Mouse (Mus musculus): ENCODE results near the gene Tacc3.

The Tacc3 gene

DNA sequence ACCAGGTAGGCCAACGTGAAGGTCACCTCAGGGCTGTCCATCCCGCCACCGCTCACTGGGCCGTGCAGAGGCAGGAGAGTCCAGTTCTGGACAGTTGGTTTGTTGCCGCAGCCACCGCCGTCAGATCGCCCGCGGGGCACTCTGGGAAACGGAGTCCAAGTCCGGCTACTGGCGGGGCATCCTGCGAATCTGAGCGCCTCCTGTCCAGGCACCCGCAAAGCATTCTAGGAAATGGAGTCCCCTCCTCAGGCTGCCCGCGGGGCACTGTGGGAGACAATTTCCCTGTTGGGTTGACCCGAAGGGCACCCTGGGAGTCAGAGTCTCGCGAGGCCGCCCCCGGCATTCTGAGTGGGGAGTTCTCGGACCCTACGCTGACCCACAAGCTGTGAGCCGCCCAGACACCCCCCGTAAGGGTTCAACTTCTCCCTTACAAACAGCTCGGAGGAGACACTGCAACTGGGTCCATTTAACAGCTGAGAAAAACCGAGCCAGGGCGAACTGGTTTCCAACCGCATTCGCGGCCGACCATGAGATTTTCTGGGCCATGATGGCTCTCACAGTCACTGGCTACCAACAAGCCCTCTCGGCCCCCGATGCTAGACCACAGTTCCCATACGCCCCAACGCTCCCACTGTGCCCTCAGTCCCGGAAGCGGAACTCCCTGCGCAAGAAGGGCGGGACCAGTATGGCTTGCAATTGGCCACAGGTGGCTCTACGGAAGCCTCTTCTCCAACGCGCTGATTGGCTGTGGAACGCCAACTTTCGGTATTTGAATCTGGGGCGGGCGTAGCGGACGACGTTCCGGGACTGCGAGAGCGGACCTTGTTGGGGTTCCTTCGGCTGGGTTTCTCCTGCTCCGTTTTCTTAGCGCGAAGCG is at the start of gene Tacc3, which contains the start of gene Tmem129:
TSS of gene Tacc3 (plus strand) at position 342 of the 877 bp plus-strand sequence.
TSS of gene Tmem129 (minus strand) at position 630 of the 877 bp plus-strand sequence.
- DNase-seq (ENCODE audit: low spot score) = peak; percentile 98

DNA sequence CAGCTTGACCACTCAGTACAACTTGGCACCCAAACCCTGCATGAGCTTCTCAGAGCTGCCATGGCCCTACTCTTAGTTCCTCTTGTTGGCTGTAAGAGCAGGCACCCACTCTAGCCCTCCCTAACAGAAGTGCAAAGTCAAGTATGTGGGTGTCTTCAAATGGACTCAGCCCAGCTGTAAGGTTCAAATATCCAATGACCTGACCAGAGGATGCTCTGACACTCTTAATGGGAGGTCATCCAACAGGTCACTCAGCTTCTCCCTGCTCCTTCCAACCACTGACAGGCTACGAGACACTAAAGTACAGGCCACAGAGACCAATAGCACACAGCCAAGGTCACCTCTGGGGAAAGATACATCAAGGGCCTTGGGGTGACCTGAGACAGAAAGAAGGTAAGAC is 48.7 kb upstream of the Tacc3 start:
- no peak for DNase-seq (ENCODE audit: low spot score)

DNA sequence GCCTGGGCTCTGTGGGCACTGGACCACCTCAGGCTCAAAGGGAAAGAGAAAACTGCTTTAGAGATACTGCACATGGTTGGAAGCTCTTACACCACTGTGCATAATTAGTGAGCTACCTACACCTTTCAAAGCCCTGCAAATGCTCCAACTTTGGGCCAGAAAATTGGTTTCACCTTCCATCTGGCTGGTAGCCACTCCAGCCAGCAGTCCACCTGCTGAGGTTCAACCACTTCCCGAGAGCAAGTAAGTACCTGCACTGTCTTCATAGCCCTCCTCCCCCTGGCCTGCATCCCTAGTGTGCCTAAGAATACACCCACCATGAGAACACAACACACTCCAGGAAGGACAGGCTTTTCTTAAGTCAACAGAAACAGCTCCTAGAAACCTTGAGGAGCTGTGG is 46.1 kb upstream of the Tacc3 start:
- DNase-seq (ENCODE audit: low spot score) = no peak

DNA sequence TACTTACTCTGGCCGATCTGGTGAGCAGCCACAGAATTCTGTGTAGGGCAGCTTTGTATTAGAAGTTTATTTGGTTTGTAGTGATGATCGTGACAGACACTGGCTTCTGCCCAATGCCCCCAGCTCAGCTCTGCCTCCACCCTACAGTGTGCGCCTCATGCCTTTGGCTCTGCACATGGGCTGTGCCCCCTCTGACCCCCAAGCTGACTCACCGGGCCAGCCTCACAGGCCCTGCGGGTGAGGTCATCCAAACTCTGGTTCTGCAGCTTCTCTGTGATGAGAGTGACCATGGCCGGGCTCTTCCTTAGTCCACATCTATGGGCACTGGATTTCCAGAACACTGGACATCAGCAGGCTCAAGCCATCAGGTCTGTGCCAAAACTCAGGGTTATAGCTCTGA is 43.5 kb upstream of the Tacc3 start:
- DNase-seq (ENCODE audit: low spot score) = no peak

DNA sequence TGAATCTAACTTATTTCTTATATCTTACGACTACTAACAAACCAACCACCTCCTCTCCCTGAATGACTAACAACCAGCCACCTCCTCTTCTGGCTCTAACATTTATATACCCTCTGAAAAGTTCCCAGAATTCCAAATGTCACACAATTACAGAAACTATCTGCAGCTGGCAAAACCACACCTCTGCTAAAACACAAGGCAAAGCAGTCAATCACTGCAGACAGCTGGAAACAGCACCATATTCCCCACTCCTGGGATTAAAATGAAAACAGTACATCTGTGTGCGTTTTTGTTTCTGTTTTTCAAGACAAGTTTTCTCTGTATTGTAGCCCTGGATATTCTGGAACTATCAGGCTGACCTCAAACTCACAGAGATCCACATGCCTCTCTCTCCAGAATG is 35.3 kb upstream of the Tacc3 start:
- DNase-seq (ENCODE audit: low spot score) = no peak

DNA sequence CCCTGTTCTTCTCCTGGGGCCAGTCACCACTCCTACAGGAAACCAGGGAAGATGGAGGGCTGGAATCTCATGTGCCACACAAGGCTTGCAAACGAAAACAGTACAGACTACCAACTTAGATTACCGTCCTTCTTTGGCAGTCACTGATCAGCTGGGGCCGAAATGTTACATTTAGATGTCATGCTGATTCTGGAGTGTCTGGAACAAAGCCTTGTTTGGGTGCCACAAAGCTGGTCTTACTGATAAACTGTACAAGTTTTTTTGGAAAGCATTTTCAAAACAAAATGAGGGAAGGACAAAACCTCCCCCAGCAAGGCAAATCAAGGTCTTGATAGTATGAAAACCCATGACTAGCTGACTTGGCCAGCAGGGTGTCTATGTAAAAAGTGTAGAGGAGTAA is 34.2 kb upstream of the Tacc3 start:
- DNase-seq (ENCODE audit: low spot score) = no peak

DNA sequence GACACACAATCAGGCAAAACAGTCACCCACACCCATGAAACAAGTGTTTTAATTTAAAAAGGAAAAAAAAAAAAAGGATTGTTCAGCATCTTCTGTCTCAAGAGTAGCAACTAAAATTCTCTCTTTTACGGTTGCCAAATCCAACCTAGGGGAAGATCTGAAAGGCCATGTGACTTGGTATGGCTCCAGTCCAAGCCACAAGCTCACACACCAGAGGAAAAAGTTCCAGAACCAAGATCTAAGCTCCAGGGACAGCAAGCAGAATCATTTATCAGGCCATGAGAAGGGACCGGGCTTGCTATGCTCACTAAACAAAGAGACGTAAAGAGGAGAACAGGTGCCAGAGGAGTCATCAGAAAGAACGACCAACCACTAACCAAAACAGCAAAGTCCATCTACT is 30.0 kb upstream of the Tacc3 start:
- DNase-seq (ENCODE audit: low spot score) = no peak

DNA sequence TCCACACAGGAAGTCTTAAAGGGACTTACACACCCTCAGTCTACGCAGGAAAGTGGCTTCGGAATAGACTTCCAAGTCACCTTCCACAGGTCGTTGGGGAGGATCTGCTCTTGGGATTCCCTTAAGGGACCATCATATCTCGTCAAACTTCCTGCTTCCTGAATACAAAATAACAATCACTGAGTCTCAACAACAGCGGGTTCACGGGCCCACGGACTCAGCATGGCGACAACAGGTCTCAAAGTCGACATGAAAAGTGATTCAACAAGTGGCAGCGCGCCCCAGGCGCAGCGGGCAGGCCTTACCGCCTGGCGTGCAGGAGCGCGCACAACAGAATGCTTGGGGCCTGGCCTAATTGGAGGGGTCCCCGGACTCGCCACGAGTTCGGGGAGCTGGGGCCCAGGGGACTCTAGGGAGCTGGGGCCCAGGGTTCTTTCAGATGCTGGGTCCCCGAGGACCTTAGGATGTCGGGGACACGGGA is 29.1 kb upstream of the Tacc3 start:
- peak; percentile 59 for DNase-seq (ENCODE audit: low spot score)

DNA sequence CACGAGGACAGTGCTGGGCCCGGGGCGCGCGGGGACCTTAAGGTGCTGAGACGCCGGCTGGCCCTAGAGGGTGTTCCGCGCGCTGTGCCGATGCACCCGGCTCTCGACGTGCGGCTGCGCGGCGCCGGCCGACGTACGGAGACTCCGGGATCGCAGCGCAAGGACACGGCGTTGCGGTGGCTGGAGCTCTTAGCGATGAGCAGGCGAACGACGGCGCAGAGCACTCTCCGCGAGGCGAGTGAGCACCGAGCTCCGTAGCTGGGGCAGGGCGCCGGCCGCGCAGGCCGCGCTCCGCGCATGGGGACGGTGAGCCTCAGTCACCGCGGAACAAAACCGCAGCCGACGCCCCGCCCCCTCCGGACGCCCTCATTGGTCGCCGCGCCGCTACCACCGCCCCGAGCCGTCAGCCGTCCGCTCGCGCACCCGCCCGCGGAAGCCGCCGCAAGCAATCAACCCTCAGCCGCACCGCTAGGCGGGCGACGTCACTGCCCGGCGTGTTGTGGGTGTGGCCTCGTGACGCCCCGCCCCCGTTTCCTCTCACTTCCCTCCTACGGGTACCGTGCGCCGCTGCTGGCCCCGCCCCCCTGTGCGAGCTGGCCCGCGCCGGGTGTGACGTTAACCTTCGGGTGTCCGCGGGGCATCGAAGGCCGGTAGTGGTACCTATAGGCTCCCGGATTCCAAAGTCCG is 28.5 kb upstream of the Tacc3 start, which contains the start of the genes Fam53a and Gm9903:
TSS of gene Fam53a (minus strand) at position 335 of the 687 bp plus-strand sequence.
TSS of gene Gm9903 (plus strand) at position 625 of the 687 bp plus-strand sequence.
- peak; percentile 100 for DNase-seq (ENCODE audit: low spot score)

DNA sequence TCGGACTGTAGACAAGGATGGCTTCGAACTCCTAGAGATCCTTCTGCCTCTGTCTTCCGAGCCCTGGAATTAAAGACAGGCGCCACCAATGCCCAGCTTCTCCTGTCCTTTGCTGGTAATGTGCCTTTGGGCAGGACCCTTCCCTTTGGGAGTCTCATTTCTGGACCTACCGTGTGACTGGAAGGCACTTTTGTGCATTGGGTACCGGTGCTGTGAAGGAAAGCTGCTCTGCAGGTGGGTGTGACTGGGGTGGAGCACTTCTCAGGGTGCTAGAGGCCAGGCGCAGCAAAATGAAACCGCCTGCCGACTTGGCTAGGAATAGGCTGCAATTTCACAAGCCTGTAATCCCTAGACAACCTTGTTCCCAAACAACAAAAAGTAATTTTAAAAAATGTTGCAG is 27.9 kb upstream of the Tacc3 start:
- DNase-seq (ENCODE audit: low spot score) = no peak

DNA sequence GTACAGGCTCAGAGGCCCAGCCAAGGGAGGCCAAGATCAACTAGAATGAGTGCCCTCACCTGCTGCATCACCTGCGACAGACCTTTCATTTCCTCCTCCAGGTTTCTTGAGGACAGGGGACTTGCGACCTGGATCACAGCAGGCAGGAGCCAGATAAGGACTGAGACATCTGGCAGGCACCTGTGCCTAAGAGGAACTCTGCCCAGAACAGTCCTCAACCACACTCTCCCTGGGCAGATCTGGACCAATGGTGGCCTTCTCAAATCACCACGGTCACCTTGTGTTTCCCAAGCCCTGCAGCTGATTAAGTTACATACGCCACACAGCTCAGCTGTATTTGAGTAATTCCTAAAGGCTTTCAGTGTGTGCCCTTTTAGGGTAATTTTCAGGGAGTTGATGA is 27.3 kb upstream of the Tacc3 start:
- DNase-seq (ENCODE audit: low spot score) = no peak

DNA sequence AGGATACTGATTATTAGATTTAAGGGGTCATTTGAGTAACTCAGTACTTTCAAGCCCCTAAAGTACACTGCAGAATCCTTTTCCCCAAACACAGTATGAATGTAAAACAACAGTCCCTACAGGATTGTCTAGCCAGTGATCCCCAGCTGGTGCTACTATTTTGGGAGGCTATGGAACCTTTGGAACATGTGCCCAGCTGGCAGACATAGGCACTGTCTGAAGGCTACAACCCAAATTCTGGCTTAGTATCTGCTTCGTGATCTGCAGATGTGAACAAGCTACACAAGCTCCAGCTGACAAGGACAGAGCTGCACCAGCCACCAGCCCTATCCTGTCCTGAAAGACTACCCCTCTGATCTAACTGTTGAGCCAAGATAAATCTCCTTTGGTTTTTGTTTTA is 25.4 kb upstream of the Tacc3 start:
- no peak for DNase-seq (ENCODE audit: low spot score)

DNA sequence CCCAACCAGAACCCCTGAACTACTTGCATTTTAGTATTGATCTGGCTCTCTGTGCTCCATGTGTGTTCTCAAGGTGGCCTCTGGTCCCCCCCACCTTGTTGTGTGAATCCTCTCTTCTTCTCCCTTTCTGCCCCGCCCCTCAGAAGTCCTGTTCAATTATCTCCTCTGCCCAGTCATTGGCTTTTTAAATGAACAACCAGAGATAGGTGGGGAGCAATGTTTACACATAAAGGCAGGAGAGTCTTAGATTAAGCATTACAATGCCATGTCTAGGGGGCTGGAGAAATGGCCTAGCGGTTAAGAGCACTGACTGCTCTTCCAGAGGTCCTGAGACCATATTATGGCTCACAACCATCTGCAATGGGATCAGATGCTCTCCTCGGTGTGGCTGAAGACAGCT is 22.6 kb upstream of the Tacc3 start:
- DNase-seq (ENCODE audit: low spot score) = no peak

DNA sequence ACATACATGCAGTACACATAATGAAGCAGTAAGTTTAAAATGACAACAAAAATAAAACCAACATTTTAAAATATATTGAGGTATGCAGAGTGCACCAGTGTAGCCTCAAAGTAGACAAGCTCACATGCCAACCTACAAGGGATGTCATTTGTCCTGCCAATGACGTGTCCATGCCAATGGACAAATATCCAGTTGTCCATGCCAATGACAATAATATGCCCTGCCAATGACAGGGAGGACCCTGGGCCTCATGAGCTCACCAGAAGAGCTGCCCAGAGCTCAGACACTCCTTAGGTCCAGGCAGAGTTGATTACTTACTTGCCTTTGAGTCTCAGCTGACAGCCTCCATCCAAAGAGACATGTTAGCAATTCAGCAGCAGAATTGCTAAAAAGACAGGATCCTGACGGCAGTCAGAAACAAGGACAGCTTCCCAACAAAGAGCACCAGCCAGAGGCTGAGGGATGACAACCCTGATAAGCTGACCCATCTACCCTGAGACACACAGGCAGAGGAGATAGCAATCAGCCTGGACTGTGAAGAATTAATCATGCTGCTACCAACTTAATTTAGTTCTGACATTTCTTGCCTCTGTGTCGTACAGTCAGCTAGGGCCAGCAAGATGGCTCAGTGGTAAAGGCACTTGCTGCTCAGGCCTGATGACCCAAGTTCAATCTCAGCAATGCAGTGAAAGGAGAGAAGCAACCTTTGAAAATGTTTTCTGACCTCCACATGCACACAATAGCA is 20.1 kb upstream of the Tacc3 start:
- DNase-seq (ENCODE audit: low spot score) = no peak

DNA sequence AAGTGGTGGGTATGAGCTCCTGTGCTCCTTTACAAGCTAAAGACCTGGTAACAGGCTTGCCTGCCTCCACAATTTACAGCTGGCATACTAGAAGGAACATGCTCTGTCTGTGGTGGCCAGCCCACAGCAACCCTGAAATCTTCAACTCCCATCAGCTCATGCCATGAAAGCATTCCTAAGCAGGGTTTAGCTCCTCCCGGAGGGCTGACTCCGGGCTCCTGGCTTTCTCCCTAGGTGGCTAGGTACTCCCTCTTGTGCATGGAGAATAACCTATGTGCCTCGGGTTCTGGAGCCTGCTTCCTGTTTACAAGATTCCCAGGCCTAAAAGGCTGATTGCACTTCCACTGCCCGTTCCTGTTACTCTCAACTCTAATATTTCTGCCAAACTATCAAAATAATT is 19.1 kb upstream of the Tacc3 start:
- no peak for DNase-seq (ENCODE audit: low spot score)

DNA sequence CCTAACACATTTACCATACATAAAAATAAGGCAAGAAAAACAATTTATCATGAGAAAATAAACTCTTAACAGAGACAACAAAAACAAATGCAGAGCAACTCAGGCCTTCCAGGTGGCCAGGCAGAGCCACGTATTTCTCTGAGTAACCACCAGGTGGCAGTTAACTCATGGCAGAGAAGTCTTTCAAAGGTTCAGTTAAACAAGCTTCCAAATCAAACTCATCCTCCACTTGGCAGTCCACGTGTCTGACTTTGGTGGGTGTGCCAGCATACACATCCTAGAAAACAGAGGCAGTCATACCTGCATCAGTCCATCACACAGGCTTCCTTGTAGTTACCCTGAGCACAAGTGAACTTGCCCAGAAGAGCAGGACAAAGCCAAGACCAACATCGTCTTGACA is 17.3 kb upstream of the Tacc3 start:
- peak; percentile 55 for DNase-seq (ENCODE audit: low spot score)

DNA sequence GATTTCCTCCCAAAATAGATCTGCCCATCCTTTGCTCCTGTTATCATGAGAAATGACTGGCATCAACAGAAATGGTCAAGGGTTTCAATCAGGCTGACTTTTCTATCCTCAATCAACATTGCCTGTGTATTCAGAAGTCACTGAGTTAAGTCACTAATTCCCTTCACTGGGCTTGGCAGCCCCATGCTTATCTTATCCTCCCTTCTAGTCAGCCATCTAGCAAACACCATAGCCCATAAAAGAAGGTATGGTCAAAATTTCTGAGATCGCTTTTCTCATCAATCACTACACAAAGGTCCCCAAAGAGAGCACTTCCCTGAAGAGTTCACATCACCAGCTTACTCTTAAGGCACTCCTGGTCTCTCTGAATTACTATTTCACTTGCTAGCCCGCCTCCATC is 6.9 kb upstream of the Tacc3 start:
- DNase-seq (ENCODE audit: low spot score) = no peak

DNA sequence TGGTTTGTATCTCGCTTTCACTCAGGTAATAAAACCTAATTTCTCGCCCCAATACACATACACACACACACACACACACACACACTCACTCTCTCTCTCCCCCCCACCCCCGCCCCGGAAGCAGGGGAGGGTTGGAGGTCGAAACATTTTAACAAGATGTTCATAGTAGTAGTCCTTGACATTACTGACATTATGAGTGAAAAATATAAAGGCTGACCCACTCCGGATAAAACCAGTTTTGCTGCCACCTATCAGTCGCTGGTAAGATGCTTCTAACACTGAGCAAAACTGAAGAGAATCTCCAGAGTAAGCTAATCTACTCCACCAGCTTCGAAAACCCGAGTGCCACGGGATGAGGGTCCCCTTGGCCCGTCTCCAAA is 6.4 kb upstream of the Tacc3 start:
- no peak for DNase-seq (ENCODE audit: low spot score)

DNA sequence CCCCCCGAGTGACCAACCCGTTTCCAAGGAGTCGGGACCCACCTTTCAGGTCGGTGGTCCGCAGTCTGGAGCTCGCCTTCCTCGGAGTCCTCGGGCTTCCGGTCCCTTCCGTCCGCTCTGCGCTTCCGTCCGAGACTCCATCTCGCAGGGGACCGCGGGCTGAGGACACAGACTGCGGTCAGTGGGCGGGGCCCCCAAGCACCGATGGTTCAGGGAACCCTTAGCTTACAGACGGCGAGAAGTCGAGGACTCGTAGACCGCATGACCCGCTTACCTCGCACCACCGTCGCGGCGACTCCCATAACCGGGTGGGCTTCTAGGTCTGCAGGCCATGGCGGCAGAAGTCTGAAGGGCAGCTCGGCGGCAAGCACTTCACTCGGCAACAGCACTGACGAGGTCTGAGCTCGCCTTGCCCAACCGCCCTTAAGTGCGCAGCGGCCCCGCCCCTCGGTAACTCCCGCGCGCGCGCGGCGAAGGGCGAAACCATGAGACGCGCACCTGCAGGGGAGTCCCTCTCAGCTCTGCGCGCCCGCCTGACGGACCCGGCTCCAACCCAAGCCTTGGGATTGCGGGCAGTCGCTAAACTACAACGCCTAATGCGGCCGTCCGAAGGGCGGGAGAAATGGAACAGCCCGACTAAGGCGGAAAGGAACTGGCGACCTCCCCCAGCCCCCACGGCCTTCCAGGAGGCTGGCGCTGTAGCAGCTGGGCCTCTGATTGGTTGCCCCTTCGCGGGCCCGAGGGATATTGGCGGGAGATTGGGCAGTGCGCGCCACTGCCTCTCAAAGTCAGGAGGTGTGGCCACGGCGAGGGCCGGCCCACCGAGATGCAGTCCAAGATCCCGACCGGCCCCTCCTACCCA is 5.8 kb upstream of the Tacc3 start, which contains the start of gene Slbp:
TSS of gene Slbp (minus strand) at position 654 of the 862 bp plus-strand sequence.
- peak; percentile 96 for DNase-seq (ENCODE audit: low spot score)

DNA sequence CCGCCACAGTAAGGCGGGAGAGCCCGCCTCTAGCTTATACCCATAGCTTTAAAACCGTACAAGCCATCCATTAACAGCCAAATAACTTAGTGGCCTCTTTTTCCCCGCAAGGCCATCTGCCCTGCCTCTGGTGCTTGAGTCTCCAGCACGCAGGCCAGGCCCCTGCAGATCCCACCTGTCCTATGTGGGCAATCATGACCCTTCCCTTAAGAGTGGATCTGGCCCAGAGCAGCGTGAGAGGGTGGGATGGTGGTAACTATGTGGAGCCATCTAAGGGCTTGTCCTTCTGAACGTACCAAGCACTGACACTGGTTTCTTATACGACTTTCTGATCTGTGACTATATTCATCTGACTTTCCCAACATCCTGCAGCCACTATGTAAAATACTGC is 5.2 kb upstream of the Tacc3 start:
- no peak for DNase-seq (ENCODE audit: low spot score)

DNA sequence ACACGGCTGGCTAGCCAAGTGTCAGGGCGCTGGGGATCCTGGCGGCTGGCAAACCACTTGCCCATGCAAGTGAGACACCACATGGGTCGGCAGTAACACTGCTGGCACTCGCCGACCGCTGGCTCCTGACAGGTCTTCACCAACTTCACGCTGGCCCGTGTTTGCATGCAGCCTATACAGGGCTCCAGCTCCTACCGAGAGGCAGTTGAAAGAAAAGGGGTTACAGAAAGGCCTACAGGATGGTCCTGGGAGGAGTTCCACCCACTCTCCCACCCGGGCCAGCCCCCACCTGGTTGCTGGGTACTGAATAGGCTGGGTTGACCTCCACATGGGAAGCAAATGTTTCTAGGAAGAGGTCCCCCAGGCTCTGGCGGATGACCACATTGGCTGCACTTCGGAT is 3.5 kb upstream of the Tacc3 start:
- DNase-seq (ENCODE audit: low spot score) = peak; percentile 6

Measured in layer of hippocampus, adult 11-12 months (tissue).